Mouse (Mus musculus): ENCODE results near the gene Scgb1b7. TPM values are rescaled to one million over a fixed set of nuclear protein-coding genes. Genes with fewer than 3 reads are reported as not detected.

The Scgb1b7 gene
- not detected for polyA plus RNA-seq (2014; fragmentation: Illumina TruSeq; extraction: RNeasy Lipid Tissue Mini Kit (QIAGEN cat#74804); ENCODE audit: low read depth, low replicate concordance)

DNA sequence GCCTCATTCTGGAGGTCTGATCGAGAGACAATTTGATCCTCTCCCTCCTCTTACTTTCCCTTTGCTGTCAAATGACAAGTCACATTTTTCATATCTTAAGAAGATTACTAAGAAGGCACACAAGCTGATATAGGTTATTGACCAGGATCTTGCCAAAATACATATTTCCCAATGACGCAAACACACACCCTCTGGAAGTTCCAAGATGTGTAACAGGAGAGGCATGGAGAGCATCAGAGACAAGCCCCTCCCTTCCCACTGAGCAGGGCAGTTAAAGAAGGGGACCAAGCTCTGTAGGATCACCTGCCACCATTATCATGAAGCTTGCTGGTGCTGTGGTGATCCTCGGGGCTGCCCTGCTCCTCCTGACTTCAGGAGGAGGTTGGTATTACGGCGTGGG, at the start of gene Scgb1b7:
Scgb1b7 (plus strand) TSS at position 301 of the 400 bp plus-strand sequence.

DNA sequence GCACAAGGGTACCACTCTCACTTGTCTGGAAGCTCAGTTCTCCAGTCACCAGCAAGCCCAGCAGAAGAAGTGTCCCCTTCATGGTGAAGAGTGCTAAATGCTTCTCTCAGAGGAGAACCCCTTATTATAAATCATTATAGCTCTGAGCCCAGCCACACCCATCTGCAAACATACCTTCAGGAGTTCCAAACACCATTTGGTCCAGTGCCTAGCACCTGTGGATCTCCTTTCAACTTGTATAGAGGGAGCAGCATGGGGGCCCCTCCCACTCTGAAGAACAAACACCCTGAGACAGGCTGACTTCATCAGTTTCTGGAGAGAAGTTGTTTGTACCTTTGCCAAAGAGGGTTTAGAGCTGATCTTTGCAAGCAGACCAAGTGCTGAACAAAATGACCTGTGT, 6.8 kb upstream of the Scgb1b7 start, which contains the start of gene Scgb2b7:
Scgb2b7 (minus strand) TSS at position 101 of the 400 bp plus-strand sequence.

Other genes with a start within 250 kb of the Scgb1b7 start
- not detected for gene Scgb2b7, start 6.9 kb upstream of the Scgb1b7 start, polyA plus RNA-seq (2014; fragmentation: Illumina TruSeq; extraction: RNeasy Lipid Tissue Mini Kit (QIAGEN cat#74804); ENCODE audit: low read depth, low replicate concordance)